ENCODE assay signal across 14 mouse cellular contexts in genomic region chr5:136535204-136535603, GRCm38 (mm10).
"Had no signal": no experiment of that assay in that cellular context is flagged by ENCODE, and none has a peak within 500 bp of the region (broad histone marks: within the 10 kb centered on the region; RNA-seq: fewer than 3 reads in every experiment).

No protein-coding gene starts in this region.

- H3K27ac ChIP-seq: left cerebral cortex, adult 2 months; limb, embryonic 12.5 days; limb, embryonic 15.5 days; liver, embryonic 14.5 days; macrophage; midbrain, embryonic 13.5 days had no signal

- H3K9me3 ChIP-seq: limb, embryonic 12.5 days; limb, embryonic 15.5 days; midbrain, embryonic 13.5 days had no signal

- H3K36me3 ChIP-seq: limb, embryonic 12.5 days; limb, embryonic 15.5 days; midbrain, embryonic 13.5 days had no signal

- H3K27me3 ChIP-seq: limb, embryonic 12.5 days; limb, embryonic 15.5 days; midbrain, embryonic 13.5 days had no signal

- H3K9ac ChIP-seq: limb, embryonic 12.5 days; limb, embryonic 15.5 days; liver, embryonic 14.5 days; liver, postnatal 0 days; lung, embryonic 14.5 days; midbrain, embryonic 13.5 days had no signal

- H3K4me3 ChIP-seq: left cerebral cortex, adult 2 months; limb, embryonic 12.5 days; limb, embryonic 15.5 days; midbrain, embryonic 13.5 days had no signal

- H3K4me2 ChIP-seq: limb, embryonic 12.5 days; limb, embryonic 15.5 days; liver, embryonic 11.5 days; lung, embryonic 14.5 days; midbrain, embryonic 13.5 days had no signal

- ATAC-seq: intestine, postnatal 0 days; liver, postnatal 0 days; lung, postnatal 0 days; midbrain, embryonic 13.5 days had no signal

- DNase-seq: kidney, adult 8-10 months; layer of hippocampus, postnatal 36 days; liver, postnatal 0 days; lung, embryonic 14.5 days; thymus, postnatal 25 days had no signal
